Mouse (Mus musculus) cerebellum, adult 2 months (tissue): ENCODE measurements around the gene Yaf2.

Experiments used
- CTCF ChIP-seq: fragments of 200-500 bp; IDR thresholded peaks from 2 replicates; pipeline ENCODE4 v1.5.1; 2011; ENCODE audit warnings: low read depth, mild to moderate bottlenecking, control low read depth, low read length, moderate library complexity, borderline replicate concordance; ENCODE audit not compliant: insufficient read depth
- POLR2A ChIP-seq: fragments of 200-500 bp; IDR thresholded peaks from 2 replicates; pipeline ENCODE4 v1.6.1; 2011; ENCODE audit warnings: low read length, control low read depth, borderline replicate concordance; ENCODE audit not compliant: insufficient read depth

DNA sequence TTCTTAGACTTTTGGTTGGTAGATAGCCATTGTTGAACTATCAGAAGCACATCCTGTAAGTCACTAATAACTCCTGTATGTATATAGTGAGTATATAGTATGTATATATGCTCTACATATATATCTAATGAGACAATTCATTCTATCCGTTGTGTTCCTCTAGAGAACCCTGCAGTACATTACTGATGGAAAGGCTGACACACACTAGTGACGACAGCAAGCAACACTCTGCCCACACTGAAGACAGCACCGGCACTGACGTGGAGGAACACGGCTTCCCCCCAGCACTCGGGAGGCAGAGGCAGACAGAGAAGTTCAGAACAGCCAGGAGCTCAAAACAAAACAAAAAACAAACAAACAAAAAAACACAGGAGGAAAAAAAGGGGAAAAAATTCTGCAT is 84.3 kb downstream of the Yaf2 start:
- TF ChIP-seq POLR2A, result no peak
- no peak for TF ChIP-seq CTCF
